Mouse (Mus musculus) layer of hippocampus, adult 8-10 months (tissue): Measurements from ENCODE around the gene Srl. TPM values are rescaled to one million over a fixed set of nuclear protein-coding genes. Genes with fewer than 3 reads are reported as not detected.
"Not testable (repeated sequence)": the region's sequence is repeated elsewhere in the genome, so short reads cannot be mapped to it uniquely, and the experiment has no call there.

ENCODE experiments used
- DNase-seq, 2 experiments: peaks; one replicate each; pipeline ENCODE4 v3.0.0; 2022; ENCODE audit warnings: low spot score in 2 of 2
- total RNA-seq, 4 experiments: library from RNA; stranded (reverse); gene quantifications; 2 replicates each; pipeline ENCODE4 v1.2.4; 2022

Gene Srl
- total RNA-seq, 4 experiments from 2014 or later: 10.4 to 14.5 (median 11.2) TPM

GRCm38 (mm10) chr16:4552829-4553550 is 11.4 kb upstream of the Srl start:
- DNase-seq: no peak

- no peak for DNase-seq
Observed at GRCm38 (mm10) chr16:4551885-4552284, 10.3 kb upstream of the Srl start.

GRCm38 (mm10) chr16:4551056-4551455 is 9.4 kb upstream of the Srl start:
- DNase-seq: peak in 1 of 2 experiments; percentile 72

DNA sequence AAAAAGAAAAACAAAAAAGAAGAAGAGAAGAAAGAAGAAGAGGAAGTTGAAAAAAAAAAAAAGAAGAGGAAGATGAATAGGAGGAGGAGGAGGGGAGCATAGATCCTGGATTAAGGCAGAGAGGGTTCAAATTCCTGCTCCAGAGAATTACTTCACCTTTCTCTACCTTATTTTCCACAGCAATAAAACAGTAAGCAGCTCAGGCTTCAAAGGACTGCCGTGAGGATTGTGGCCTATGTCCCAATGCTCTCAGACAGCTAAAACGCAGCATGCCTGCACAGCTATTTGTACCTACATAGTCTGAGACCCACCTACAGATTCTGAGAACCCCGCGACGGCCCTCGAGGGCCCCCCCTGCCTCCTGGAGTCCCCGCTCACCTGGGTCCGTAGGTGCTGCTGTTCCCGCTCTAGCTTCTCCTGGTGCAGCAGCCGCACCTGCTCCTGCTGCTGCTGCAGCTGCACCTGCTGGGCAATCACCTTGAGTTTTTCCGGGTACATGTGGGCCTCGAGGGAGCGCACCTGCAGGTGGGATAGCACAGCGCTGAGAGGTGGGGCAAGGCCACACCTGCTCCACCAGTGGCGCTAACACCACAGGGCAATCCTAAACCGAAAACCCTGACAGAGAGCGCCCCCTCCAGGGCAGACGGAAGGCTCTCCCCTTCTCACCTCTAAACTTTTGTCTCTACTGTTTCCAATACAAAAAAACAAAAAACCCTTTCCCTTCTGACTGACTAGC is 7.5 kb upstream of the Srl start:
- no peak for DNase-seq

DNA sequence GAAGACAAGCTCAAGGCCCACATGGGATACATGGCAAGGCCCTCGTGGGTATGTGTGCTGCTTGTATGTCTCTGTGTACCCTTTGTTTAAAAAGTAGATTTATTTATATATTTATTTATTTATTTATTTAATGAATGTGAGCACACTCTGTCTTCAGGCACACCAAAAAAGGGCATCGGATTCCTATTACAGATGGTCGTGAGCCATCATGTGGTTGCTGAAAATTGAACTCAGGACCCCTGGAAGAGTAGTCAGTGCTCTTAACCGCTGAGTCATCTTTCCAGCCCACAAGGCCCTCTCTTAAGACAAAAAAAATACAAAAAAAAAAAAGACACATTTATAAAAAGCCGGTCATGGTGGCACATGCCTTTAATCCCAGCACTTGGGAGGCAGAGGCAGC is 6.0 kb upstream of the Srl start:
- DNase-seq: no peak

GRCm38 (mm10) chr16:4546838-4547237 is 5.2 kb upstream of the Srl start:
- DNase-seq: no peak

GRCm38 (mm10) chr16:4544845-4545244 is 3.2 kb upstream of the Srl start:
- no peak for DNase-seq

DNA sequence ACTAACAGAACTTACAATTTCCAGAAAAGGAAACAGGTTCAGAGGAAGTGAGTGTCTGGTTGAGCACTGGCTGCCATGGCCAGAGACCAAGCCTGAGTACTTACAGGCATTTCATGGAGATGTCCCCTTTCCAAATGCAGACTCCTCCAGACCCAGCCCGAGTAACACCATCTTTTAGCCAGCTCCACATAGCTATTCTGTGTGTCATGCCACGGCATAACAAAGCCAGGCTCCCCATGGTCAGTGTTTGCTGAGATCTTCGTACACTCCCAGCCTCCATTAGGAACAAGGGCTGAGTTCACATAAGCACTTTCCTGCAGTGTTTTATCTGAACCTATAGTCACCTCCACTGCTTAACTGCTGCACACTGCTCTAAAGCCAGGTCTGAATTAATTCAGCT is 1.6 kb upstream of the Srl start:
- DNase-seq: no peak

DNA sequence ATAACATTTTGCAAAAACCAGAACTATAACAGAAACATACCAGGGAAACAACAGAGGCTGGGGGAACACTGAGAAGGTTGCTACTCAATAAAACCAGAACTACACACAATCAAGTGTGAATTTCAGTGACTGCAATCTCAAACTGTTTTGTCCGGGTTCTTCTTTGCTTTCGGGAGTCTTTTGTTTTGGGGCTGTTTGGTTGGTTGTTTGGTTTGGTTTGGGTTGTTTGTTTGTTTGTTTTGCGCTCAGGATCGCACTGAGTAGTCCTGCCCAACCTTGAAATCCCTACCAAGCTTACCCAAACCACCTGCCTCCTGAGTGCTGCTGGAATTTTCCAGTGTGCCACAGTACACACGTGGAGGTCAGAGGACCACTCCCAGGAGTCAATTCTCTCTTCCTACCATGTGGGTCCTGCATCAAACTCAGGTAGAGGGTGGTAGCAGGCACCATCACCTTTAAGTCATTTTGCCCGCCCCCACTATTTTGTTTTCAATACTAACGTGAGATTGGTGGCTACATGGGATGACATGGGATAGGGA is 689 bp upstream of the Srl start:
- DNase-seq: no peak

DNA sequence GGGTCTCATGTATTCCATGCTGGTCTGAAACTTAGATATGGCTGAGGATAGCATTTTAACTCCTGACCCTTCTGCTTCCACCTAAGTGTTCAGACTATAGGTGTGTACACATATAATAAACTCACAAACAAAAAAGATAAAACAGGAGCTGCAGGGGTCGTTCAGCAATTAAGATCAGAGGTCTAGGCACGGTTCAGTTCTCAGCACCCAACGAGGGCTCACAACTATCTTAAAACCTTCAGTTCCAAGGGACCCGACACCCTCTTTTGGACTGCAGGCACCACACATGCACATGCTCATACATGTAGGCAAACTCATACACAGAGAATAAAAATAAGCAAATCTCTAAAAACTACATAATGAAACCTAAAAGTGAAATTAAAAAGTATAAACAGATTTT is 583 bp downstream of the Srl start:
- DNase-seq: no peak

DNA sequence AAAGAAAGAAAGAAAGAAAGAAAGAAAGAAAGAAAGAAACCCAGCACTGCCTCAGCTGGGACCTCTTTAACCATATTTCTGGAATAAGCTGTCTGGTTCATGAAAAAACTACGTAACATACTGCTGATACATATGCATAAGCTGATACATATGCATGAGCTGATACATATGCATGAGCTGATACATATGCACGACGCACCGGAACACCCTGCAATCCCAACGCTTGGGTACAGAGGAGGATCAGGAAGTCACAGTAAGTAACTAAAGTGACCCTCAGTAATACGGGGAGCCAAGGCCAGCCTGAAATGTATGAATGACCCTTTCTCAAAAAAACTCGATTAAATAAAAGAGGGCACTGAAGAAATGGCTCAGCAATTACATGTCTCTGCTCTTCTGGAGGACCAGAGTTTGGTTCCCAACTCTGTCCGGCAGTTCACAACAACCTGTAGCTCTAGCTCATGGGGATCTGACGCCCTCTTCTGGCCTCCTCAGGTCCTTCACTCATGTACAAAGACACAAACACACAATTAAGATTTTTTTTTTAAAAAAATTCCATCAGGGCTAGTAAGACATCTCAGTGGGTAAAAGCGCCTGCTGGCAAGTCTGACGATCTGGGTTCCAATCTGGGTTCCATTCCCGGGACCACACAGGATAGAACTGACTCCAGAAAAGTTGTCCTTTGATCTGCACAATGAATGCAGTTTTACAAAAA is 1.4 kb downstream of the Srl start:
- no peak for DNase-seq

GRCm38 (mm10) chr16:4539521-4539920 is 2.1 kb downstream of the Srl start:
- DNase-seq: no peak

GRCm38 (mm10) chr16:4537616-4538358 is 3.8 kb downstream of the Srl start:
- no peak for DNase-seq

DNA sequence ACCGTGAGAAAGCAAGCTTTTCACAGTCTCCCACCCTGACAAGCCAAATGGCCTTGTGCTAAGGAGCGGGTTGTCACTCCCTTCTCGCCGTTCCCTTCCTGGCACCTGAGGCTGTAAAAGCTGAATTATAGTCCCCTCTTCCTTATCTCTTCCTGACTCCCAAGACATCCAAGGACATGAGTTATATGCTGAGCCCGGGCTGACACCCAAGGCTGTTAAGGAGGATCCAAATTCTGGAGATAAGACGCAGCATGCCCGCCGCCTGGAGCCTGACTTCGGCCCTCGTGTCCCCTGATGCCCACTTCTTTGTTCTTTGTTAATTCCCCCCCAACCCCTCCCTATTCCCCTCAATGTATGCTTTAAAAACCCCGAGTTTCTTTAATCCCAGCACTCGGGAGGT is 14.2 kb downstream of the Srl start:
- DNase-seq: not testable (repeated sequence)

GRCm38 (mm10) chr16:4523313-4524004 is 18.2 kb downstream of the Srl start:
- no peak for DNase-seq

- DNase-seq: peak in 1 of 2 experiments; percentile 32
Observed at GRCm38 (mm10) chr16:4522879-4523278, 18.7 kb downstream of the Srl start.

- DNase-seq: no peak
Observed at GRCm38 (mm10) chr16:4521735-4522530, 19.7 kb downstream of the Srl start.

DNA sequence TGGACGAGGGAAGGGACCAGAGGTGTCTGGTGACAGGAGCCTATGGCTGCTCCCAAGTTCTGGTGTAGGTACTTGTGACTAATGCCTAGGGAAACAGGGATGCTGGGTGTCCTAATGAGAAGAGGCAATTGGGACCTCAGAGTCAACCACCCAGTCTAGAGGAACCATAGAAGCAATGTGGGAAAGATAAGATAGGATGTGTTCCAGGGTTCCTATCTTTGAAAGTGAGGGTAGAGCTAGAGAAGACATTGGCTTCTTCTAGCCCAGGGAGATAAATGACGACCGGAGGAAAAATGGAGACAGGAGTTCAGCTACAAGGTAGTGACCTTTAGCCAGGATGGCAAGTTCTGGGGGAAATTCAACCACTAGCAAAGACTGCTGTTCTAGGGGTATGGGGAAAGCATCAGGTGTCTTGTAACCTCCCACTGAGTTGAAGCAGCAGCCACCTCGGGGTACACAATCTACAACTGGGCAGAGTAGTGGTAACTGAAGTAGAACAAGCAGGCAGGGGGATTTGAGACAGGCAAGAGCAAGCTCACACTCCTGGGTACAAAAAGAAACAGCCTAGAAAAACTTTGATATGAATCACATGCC is 20.4 kb downstream of the Srl start:
- DNase-seq: no peak

GRCm38 (mm10) chr16:4520673-4521072 is 20.9 kb downstream of the Srl start:
- no peak for DNase-seq

GRCm38 (mm10) chr16:4519825-4520224 is 21.8 kb downstream of the Srl start:
- no peak for DNase-seq
